Mouse (Mus musculus): Measurements from ENCODE around the gene Nrip1. TPM values are rescaled to one million over a fixed set of nuclear protein-coding genes. Genes with fewer than 3 reads are reported as not detected.

The Nrip1 gene
- polyA plus RNA-seq, 1 experiment = 2.4 TPM

- TF ChIP-seq CEBPB (IDR thresholded peaks at IDR 0.05; ENCODE audit: low read depth) (no peak), USF1 (IDR thresholded peaks at IDR 0.05; ENCODE audit: low read depth) (no peak), MYOD1 (IDR thresholded peaks at IDR 0.05; ENCODE audit: control insufficient read depth, insufficient read length, low read depth) (no peak), CTCF (IDR thresholded peaks at IDR 0.05; ENCODE audit: control insufficient read depth, insufficient read depth, insufficient read length) (no peak), MAX (IDR thresholded peaks at IDR 0.05) (no peak), FOSL1 (IDR thresholded peaks at IDR 0.05; ENCODE audit: insufficient read depth, low read length, poor library complexity, severe bottlenecking) (no peak), MYOG (IDR thresholded peaks at IDR 0.05; ENCODE audit: control insufficient read depth, extremely low read depth, insufficient read length) (no peak)
- H3K4me3 ChIP-seq (ENCODE audit: insufficient read depth, poor library complexity, severe bottlenecking) = no peak overlapping the region
- H3K36me3 ChIP-seq (ENCODE audit: control insufficient read depth, insufficient read depth) = no peaks in the 10 kb centered on the region
- H3K79me2 ChIP-seq (ENCODE audit: control insufficient read depth, insufficient read depth) = peaks cover 26% of the 10 kb centered on the region
- no peaks in the 10 kb centered on the region for H3K27me3 ChIP-seq (ENCODE audit: control insufficient read depth, insufficient read depth, insufficient read length)
- no peak overlapping the region for H3ac ChIP-seq (ENCODE audit: control insufficient read depth, insufficient read length, low read depth)
- peaks cover 19% of the 10 kb centered on the region for H3K79me3 ChIP-seq (ENCODE audit: low read depth)
These were observed 52.0 kb downstream of the Nrip1 start for GRCm38 (mm10) chr16:76321527-76322165.

DNA sequence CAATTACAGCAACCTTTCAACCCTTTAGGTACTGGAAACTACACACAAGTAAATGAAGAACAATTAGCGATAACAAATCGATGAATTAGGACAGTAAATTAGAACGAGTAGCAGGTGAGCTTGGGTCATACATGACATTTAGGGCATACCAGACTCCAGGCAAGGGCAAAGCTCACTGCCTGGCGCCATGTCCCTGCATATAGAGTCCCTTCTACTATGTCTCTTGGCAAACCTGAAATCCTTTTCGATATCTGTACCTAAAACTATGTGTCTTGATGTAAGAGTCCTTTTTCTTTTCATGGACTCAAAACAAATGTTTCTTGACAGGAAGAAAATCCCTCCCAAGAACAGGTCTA is 53.5 kb downstream of the Nrip1 start:
- Histone ChIP-seq H3K4me3 (ENCODE audit: insufficient read depth, poor library complexity, severe bottlenecking) (no peak overlapping the region), H3K27me3 (ENCODE audit: control insufficient read depth, insufficient read depth, insufficient read length) (no peaks in the 10 kb centered on the region), H3K79me2 (ENCODE audit: control insufficient read depth, insufficient read depth) (peaks cover 23% of the 10 kb centered on the region), H3K36me3 (ENCODE audit: control insufficient read depth, insufficient read depth) (no peaks in the 10 kb centered on the region), H3K79me3 (ENCODE audit: low read depth) (peaks cover 19% of the 10 kb centered on the region), H3ac (ENCODE audit: control insufficient read depth, insufficient read length, low read depth) (no peak overlapping the region)
- TF ChIP-seq MYOG (IDR thresholded peaks at IDR 0.05; ENCODE audit: control insufficient read depth, extremely low read depth, insufficient read length) (no peak), MAX (IDR thresholded peaks at IDR 0.05) (no peak), USF1 (IDR thresholded peaks at IDR 0.05; ENCODE audit: low read depth) (no peak), FOSL1 (IDR thresholded peaks at IDR 0.05; ENCODE audit: insufficient read depth, low read length, poor library complexity, severe bottlenecking) (no peak), MYOD1 (IDR thresholded peaks at IDR 0.05; ENCODE audit: control insufficient read depth, insufficient read length, low read depth) (no peak), CEBPB (IDR thresholded peaks at IDR 0.05; ENCODE audit: low read depth) (no peak), CTCF (IDR thresholded peaks at IDR 0.05; ENCODE audit: control insufficient read depth, insufficient read depth, insufficient read length) (no peak)

GRCm38 (mm10) chr16:76319364-76320117 is 54.1 kb downstream of the Nrip1 start:
- H3K36me3 ChIP-seq (ENCODE audit: control insufficient read depth, insufficient read depth) = no peaks in the 10 kb centered on the region
- peaks cover 19% of the 10 kb centered on the region for H3K79me3 ChIP-seq (ENCODE audit: low read depth)
- H3K79me2 ChIP-seq (ENCODE audit: control insufficient read depth, insufficient read depth) = peaks cover 23% of the 10 kb centered on the region
- no peak for TF ChIP-seq CTCF (IDR thresholded peaks at IDR 0.05; ENCODE audit: control insufficient read depth, insufficient read depth, insufficient read length)
- TF ChIP-seq USF1 (IDR thresholded peaks at IDR 0.05; ENCODE audit: low read depth) = no peak
- TF ChIP-seq MYOG (IDR thresholded peaks at IDR 0.05; ENCODE audit: control insufficient read depth, extremely low read depth, insufficient read length) = no peak
- TF ChIP-seq CEBPB (IDR thresholded peaks at IDR 0.05; ENCODE audit: low read depth) = no peak
- TF ChIP-seq MYOD1 (IDR thresholded peaks at IDR 0.05; ENCODE audit: control insufficient read depth, insufficient read length, low read depth) = no peak
- no peak for TF ChIP-seq FOSL1 (IDR thresholded peaks at IDR 0.05; ENCODE audit: insufficient read depth, low read length, poor library complexity, severe bottlenecking)
- no peak for TF ChIP-seq MAX (IDR thresholded peaks at IDR 0.05)
- H3K27me3 ChIP-seq (ENCODE audit: control insufficient read depth, insufficient read depth, insufficient read length) = no peaks in the 10 kb centered on the region
- H3K4me3 ChIP-seq (ENCODE audit: insufficient read depth, poor library complexity, severe bottlenecking) = no peak overlapping the region
- no peak overlapping the region for H3ac ChIP-seq (ENCODE audit: control insufficient read depth, insufficient read length, low read depth)

GRCm38 (mm10) chr16:76318331-76318922 is 55.2 kb downstream of the Nrip1 start:
- H3K79me3 ChIP-seq (ENCODE audit: low read depth) = peaks cover 17% of the 10 kb centered on the region
- H3K36me3 ChIP-seq (ENCODE audit: control insufficient read depth, insufficient read depth) = no peaks in the 10 kb centered on the region
- H3K79me2 ChIP-seq (ENCODE audit: control insufficient read depth, insufficient read depth) = peaks cover 17% of the 10 kb centered on the region
- no peaks in the 10 kb centered on the region for H3K27me3 ChIP-seq (ENCODE audit: control insufficient read depth, insufficient read depth, insufficient read length)
- no peak overlapping the region for H3K4me3 ChIP-seq (ENCODE audit: insufficient read depth, poor library complexity, severe bottlenecking)
- TF ChIP-seq USF1 (IDR thresholded peaks at IDR 0.05; ENCODE audit: low read depth) = no peak
- no peak for TF ChIP-seq CEBPB (IDR thresholded peaks at IDR 0.05; ENCODE audit: low read depth)
- TF ChIP-seq MAX (IDR thresholded peaks at IDR 0.05) = no peak
- no peak for TF ChIP-seq CTCF (IDR thresholded peaks at IDR 0.05; ENCODE audit: control insufficient read depth, insufficient read depth, insufficient read length)
- no peak for TF ChIP-seq MYOD1 (IDR thresholded peaks at IDR 0.05; ENCODE audit: control insufficient read depth, insufficient read length, low read depth)
- no peak overlapping the region for H3ac ChIP-seq (ENCODE audit: control insufficient read depth, insufficient read length, low read depth)

- H3K79me3 ChIP-seq (ENCODE audit: low read depth) = peaks cover 14% of the 10 kb centered on the region
- no peak overlapping the region for H3ac ChIP-seq (ENCODE audit: control insufficient read depth, insufficient read length, low read depth)
- peaks cover 13% of the 10 kb centered on the region for H3K79me2 ChIP-seq (ENCODE audit: control insufficient read depth, insufficient read depth)
- no peak overlapping the region for H3K4me3 ChIP-seq (ENCODE audit: insufficient read depth, poor library complexity, severe bottlenecking)
- no peaks in the 10 kb centered on the region for H3K27me3 ChIP-seq (ENCODE audit: control insufficient read depth, insufficient read depth, insufficient read length)
- no peaks in the 10 kb centered on the region for H3K36me3 ChIP-seq (ENCODE audit: control insufficient read depth, insufficient read depth)
- TF ChIP-seq CEBPB (IDR thresholded peaks at IDR 0.05; ENCODE audit: low read depth) = no peak
- TF ChIP-seq MYOG (IDR thresholded peaks at IDR 0.05; ENCODE audit: control insufficient read depth, extremely low read depth, insufficient read length) = no peak
- no peak for TF ChIP-seq MYOD1 (IDR thresholded peaks at IDR 0.05; ENCODE audit: control insufficient read depth, insufficient read length, low read depth)
- TF ChIP-seq FOSL1 (IDR thresholded peaks at IDR 0.05; ENCODE audit: insufficient read depth, low read length, poor library complexity, severe bottlenecking) = no peak
- no peak for TF ChIP-seq CTCF (IDR thresholded peaks at IDR 0.05; ENCODE audit: control insufficient read depth, insufficient read depth, insufficient read length)
These were observed 56.4 kb downstream of the Nrip1 start for GRCm38 (mm10) chr16:76316940-76317822.
